Mouse (Mus musculus) embryonic fibroblast, embryonic 13.5 days (primary cell): Measurements from ENCODE around the gene Drc1.

Experiments
- CTCF ChIP-seq: IDR thresholded peaks from 2 replicates; pipeline ENCODE4 v1.5.1; 2011; ENCODE audit warnings: mild to moderate bottlenecking, control low read depth, low read length, moderate library complexity, borderline replicate concordance; ENCODE audit not compliant: insufficient read depth
- POLR2A ChIP-seq: IDR thresholded peaks from 2 replicates; pipeline ENCODE4 v1.6.1; 2011; ENCODE audit warnings: low read depth, mild to moderate bottlenecking, control low read depth, low read length, moderate library complexity

DNA sequence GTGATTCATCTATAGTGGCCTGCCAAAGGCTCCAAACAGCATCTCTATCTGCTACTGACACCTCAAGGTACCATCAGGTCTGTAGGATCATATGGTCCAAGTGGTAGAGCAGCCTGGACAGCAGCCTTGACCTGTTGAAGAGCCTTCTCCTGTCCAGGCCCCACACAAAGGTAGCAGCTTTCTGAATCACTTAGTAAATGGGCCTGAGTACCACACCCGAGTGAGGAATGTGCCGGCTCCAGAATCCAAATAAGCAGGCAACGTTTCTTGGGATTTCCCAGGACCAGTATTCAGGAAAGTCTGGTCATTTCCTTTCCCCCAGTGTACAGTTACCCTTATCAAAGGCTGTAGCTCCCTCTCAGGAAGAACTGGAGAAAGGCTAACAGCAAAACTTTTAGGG is 2.2 kb upstream of the Drc1 start:
- TF ChIP-seq POLR2A (no peak), CTCF (no peak)
